Mouse (Mus musculus) thymus, adult 2 months (tissue): Measurements from ENCODE around the gene Gm21958. TPM values are rescaled to one million over a fixed set of nuclear protein-coding genes. Genes with fewer than 3 reads are reported as not detected.
A peak's percentile ranks its signal among the peaks of the same experiment; 100 is the strongest.
"Not testable (repeated sequence)": the region's sequence is repeated elsewhere in the genome, so short reads cannot be mapped to it uniquely, and the experiment has no call there.

Experiments
- DNase-seq: peaks from one replicate; pipeline ENCODE4 v3.0.0; 2021
- H3K27ac ChIP-seq: fragments of 200-500 bp; 2 replicates; pipeline ENCODE4 v1.5.1; 2012; ENCODE audit warnings: low read length, control low read depth; ENCODE audit not compliant: control insufficient read depth, insufficient read depth
- H3K27me3 ChIP-seq: fragments of 200-500 bp; 2 replicates; pipeline ENCODE4 v1.6.1; 2012; ENCODE audit warnings: mild to moderate bottlenecking, low read length, moderate library complexity, mixed read lengths; ENCODE audit not compliant: control insufficient read depth, insufficient read depth
- H3K36me3 ChIP-seq: fragments of 200-500 bp; 2 replicates; pipeline ENCODE4 v1.6.1; 2012; ENCODE audit warnings: mild to moderate bottlenecking, low read length, moderate library complexity; ENCODE audit not compliant: control insufficient read depth, insufficient read depth
- H3K4me1 ChIP-seq: fragments of 200-500 bp; replicated peaks from 2 replicates; pipeline ENCODE4 v1.6.1; 2012; ENCODE audit warnings: low read length; ENCODE audit not compliant: control insufficient read depth, insufficient read depth
- H3K4me3 ChIP-seq: fragments of 200-500 bp; 2 replicates; pipeline ENCODE4 v1.5.1; 2012; ENCODE audit warnings: mild to moderate bottlenecking, low read length, control low read depth, moderate library complexity; ENCODE audit not compliant: control insufficient read depth, insufficient read depth
- CTCF ChIP-seq: fragments of 200-500 bp; IDR thresholded peaks from 2 replicates; pipeline ENCODE4 v1.5.1; 2012; ENCODE audit warnings: mild to moderate bottlenecking, control low read depth, low read length, moderate library complexity, borderline replicate concordance; ENCODE audit not compliant: control insufficient read depth, poor library complexity, insufficient read depth; ENCODE audit errors: extremely low read depth
- POLR2A ChIP-seq: fragments of 200-500 bp; IDR thresholded peaks from 2 replicates; pipeline ENCODE4 v1.6.1; 2012; ENCODE audit warnings: mild to moderate bottlenecking, low read length, control low read depth, moderate library complexity; ENCODE audit not compliant: control insufficient read depth, poor library complexity, insufficient read depth; ENCODE audit errors: extremely low read depth
- WGBS: fragments of 180-500 bp; shearing (Covaris S2); methylation state at CpG from one replicate; pipeline ENCODE4 v1.1.7; 2018; 5-methylcytosine and 5-hydroxymethylcytosine counted together
- polyA plus RNA-seq: library from polyadenylated mRNA; depleted of rRNA; stranded (reverse); fragments of >200 nt; gene quantifications from 2 replicates; pipeline ENCODE4 v1.2.3, GENCODE M21; 2012

The Gm21958 gene
- polyA plus RNA-seq, 1 experiment, result not detected

DNA sequence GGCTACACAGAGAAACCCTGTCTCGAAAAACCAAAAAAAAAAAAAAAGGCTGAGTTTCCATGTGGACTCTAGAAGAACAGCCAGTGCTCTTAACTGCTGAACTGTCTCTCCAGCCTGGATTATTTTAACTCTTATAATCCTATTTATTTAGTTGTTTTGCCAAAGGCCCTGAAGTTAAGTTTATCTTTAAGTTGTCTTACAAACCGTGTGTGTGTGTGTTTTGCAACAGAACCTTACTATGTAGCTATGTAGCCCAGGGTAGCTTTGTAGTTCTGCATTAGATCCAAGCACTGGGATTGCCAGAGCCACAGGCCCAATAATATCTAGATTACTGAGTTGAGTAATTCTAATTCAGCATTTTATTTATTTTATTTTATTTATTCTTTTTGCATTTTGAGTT is 11.2 kb upstream of the Gm21958 start:
- no peaks in the 10 kb centered on the region for H3K27me3 ChIP-seq
- no peak for DNase-seq
- no peak overlapping the region for H3K27ac ChIP-seq
- H3K36me3 ChIP-seq, result peaks cover 61% of the 10 kb centered on the region
- 88% methylated on average over 2 of the region's 2 CpGs for WGBS
- TF ChIP-seq POLR2A, result no peak
- no peak for TF ChIP-seq CTCF
- H3K4me3 ChIP-seq, result no peak overlapping the region
- peaks cover 5% of the 10 kb centered on the region for H3K4me1 ChIP-seq

GRCm38 (mm10) chr3:54723741-54724500 is 9.8 kb upstream of the Gm21958 start:
- H3K4me1 ChIP-seq, result peaks cover 5% of the 10 kb centered on the region
- peak overlapping the region; percentile 86 for H3K27ac ChIP-seq
- 53% methylated on average over 10 of the region's 10 CpGs for WGBS
- H3K36me3 ChIP-seq, result peaks cover 51% of the 10 kb centered on the region
- no peak for TF ChIP-seq CTCF
- no peak for TF ChIP-seq POLR2A
- no peaks in the 10 kb centered on the region for H3K27me3 ChIP-seq
- no peak overlapping the region for H3K4me3 ChIP-seq
- DNase-seq, result peak; percentile 24

GRCm38 (mm10) chr3:54718947-54719346 is 4.8 kb upstream of the Gm21958 start:
- Histone ChIP-seq H3K27me3 (no peaks in the 10 kb centered on the region), H3K36me3 (peaks cover 68% of the 10 kb centered on the region), H3K27ac (no peak overlapping the region), H3K4me1 (peaks cover 3% of the 10 kb centered on the region), H3K4me3 (no peak overlapping the region)
- 67% methylated on average over 3 of the region's 3 CpGs for WGBS
- no peak for TF ChIP-seq CTCF
- TF ChIP-seq POLR2A, result no peak
- DNase-seq, result no peak

- Histone ChIP-seq H3K27me3 (no peaks in the 10 kb centered on the region), H3K4me1 (no peaks in the 10 kb centered on the region), H3K27ac (no peak overlapping the region), H3K4me3 (no peak overlapping the region), H3K36me3 (peaks cover 72% of the 10 kb centered on the region)
- TF ChIP-seq CTCF, result no peak
- TF ChIP-seq POLR2A, result no peak
- WGBS, result 97% methylated on average over 6 of the region's 6 CpGs
- no peak for DNase-seq
Observed at GRCm38 (mm10) chr3:54717348-54717747, 3.2 kb upstream of the Gm21958 start.

GRCm38 (mm10) chr3:54715461-54715860 is 1.3 kb upstream of the Gm21958 start:
- Histone ChIP-seq H3K27me3 (no peaks in the 10 kb centered on the region), H3K36me3 (peaks cover 76% of the 10 kb centered on the region), H3K4me3 (no peak overlapping the region), H3K27ac (no peak overlapping the region), H3K4me1 (no peaks in the 10 kb centered on the region)
- TF ChIP-seq POLR2A (no peak), CTCF (no peak)
- no peak for DNase-seq
- WGBS, result 96% methylated on average over 6 of the region's 6 CpGs

- no peak for DNase-seq
- WGBS, result 62% methylated on average over 9 of the region's 9 CpGs
- Histone ChIP-seq H3K4me1 (no peaks in the 10 kb centered on the region), H3K27ac (no peak overlapping the region; the same call in 1 of the 2 replicates), H3K4me3 (no peak overlapping the region), H3K27me3 (no peaks in the 10 kb centered on the region), H3K36me3 (peaks cover 85% of the 10 kb centered on the region)
- TF ChIP-seq CTCF (no peak), POLR2A (no peak)
Observed at GRCm38 (mm10) chr3:54708972-54709371, 5.2 kb downstream of the Gm21958 start.

- H3K27ac ChIP-seq, H3K4me1 ChIP-seq, H3K4me3 ChIP-seq, H3K27me3 ChIP-seq, DNase-seq: not testable (repeated sequence)
- WGBS, result 96% methylated on average over 8 of the region's 8 CpGs
- H3K36me3 ChIP-seq, result peaks cover 69% of the 10 kb centered on the region
Observed at GRCm38 (mm10) chr3:54704106-54704505, 10.0 kb downstream of the Gm21958 start.
